Comparison of ENCODE assay signal across 8 mouse cellular contexts in genomic region chr9:43743647-43744137, GRCm38 (mm10). TPM values are rescaled to one million over a fixed set of nuclear protein-coding genes. Genes with fewer than 3 reads are reported as not detected.
DNase-seq lines count a peak whose midpoint lies in the region; ATAC-seq and TF ChIP-seq lines count a peak whose summit lies in the region.

TSS of gene Nectin1 (plus strand) at chr9:43743984.

- no peaks in the 10 kb centered on the region for H3K36me3 ChIP-seq in forebrain, embryonic 12.5 days (replicated peaks)
- no peaks in the 10 kb centered on the region for H3K36me3 ChIP-seq in heart, postnatal 0 days (replicated peaks; ENCODE audit: control insufficient read depth, insufficient read depth, low read length)
- H3K36me3 ChIP-seq in liver, embryonic 14.5 days (replicated peaks; ENCODE audit: control insufficient read depth, insufficient read depth, low read depth): no peaks in the 10 kb centered on the region
- H3K36me3 ChIP-seq in neural tube, embryonic 11.5 days (ENCODE audit: control insufficient read depth, insufficient read depth, low read length): no peaks in the 10 kb centered on the region
- no peaks in the 10 kb centered on the region for H3K36me3 ChIP-seq in stomach, embryonic 16.5 days (ENCODE audit: control insufficient read depth, insufficient read depth, low read length)

- no peaks in the 10 kb centered on the region for H3K9me3 ChIP-seq in forebrain, embryonic 12.5 days
- H3K9me3 ChIP-seq in heart, postnatal 0 days (replicated peaks; ENCODE audit: control insufficient read depth, low read length): no peaks in the 10 kb centered on the region
- no peaks in the 10 kb centered on the region for H3K9me3 ChIP-seq in liver, embryonic 14.5 days (ENCODE audit: control insufficient read depth, low read length)
- no peaks in the 10 kb centered on the region for H3K9me3 ChIP-seq in neural tube, embryonic 11.5 days (ENCODE audit: control insufficient read depth, low read length)
- no peaks in the 10 kb centered on the region for H3K9me3 ChIP-seq in stomach, embryonic 16.5 days (replicated peaks; ENCODE audit: control insufficient read depth, low read length)

- ATAC-seq in forebrain, embryonic 12.5 days (ENCODE audit: low FRiP score): peak; percentile 90
- peak; percentile 88 for ATAC-seq in heart, postnatal 0 days (ENCODE audit: insufficient read depth, low read depth)
- ATAC-seq in liver, embryonic 14.5 days (ENCODE audit: insufficient read depth): peak; percentile 77
- ATAC-seq in neural tube, embryonic 11.5 days (ENCODE audit: insufficient read depth, low FRiP score, low TSS enrichment): peak; percentile 85
- ATAC-seq in stomach, embryonic 16.5 days (ENCODE audit: insufficient read depth, low FRiP score): peak; percentile 92

- H3K9ac ChIP-seq in forebrain, embryonic 12.5 days: peak within 1 kb of the TSS; percentile 98
- H3K9ac ChIP-seq in heart, postnatal 0 days (replicated peaks; ENCODE audit: low read depth, low read length): peak within 1 kb of the TSS; percentile 59
- no peak within 1 kb of the TSS; the same call in 1 of the 2 replicates for H3K9ac ChIP-seq in liver, embryonic 14.5 days (replicated peaks)
- H3K9ac ChIP-seq in neural tube, embryonic 11.5 days (ENCODE audit: low read length): peak within 1 kb of the TSS; percentile 97
- H3K9ac ChIP-seq in stomach, embryonic 16.5 days (ENCODE audit: low read length): peak within 1 kb of the TSS; percentile 91

- peak within 1 kb of the TSS; percentile 47 for H3K27ac ChIP-seq in brown adipose tissue, adult 24 weeks (replicated peaks; ENCODE audit: low read depth, low read length)
- peak within 1 kb of the TSS; percentile 98 for H3K27ac ChIP-seq in forebrain, embryonic 12.5 days
- H3K27ac ChIP-seq in heart, postnatal 0 days (ENCODE audit: low read depth): peak within 1 kb of the TSS; percentile 60
- H3K27ac ChIP-seq in liver, embryonic 14.5 days: no peak within 1 kb of the TSS
- H3K27ac ChIP-seq in neural tube, embryonic 11.5 days (ENCODE audit: low read depth, low read length): peak within 1 kb of the TSS; percentile 98
- peak within 1 kb of the TSS; percentile 96 for H3K27ac ChIP-seq in stomach, embryonic 16.5 days (ENCODE audit: low read length)

- H3K4me2 ChIP-seq in forebrain, embryonic 12.5 days: peak within 1 kb of the TSS; percentile 88
- H3K4me2 ChIP-seq in heart, postnatal 0 days (ENCODE audit: low read depth, low read length): peak within 1 kb of the TSS; percentile 99
- H3K4me2 ChIP-seq in liver, embryonic 14.5 days (ENCODE audit: low read depth): peak within 1 kb of the TSS; percentile 70
- H3K4me2 ChIP-seq in neural tube, embryonic 11.5 days (ENCODE audit: low read depth): peak within 1 kb of the TSS; percentile 84
- H3K4me2 ChIP-seq in stomach, embryonic 16.5 days (ENCODE audit: low read depth, low read length): peak within 1 kb of the TSS; percentile 90

- TF ChIP-seq CTCF in heart, postnatal 0 days (IDR thresholded peaks at IDR 0.05; ENCODE audit: low read depth): peak; percentile 86
- peak; percentile 84 for TF ChIP-seq CTCF in liver, embryonic 14.5 days (IDR thresholded peaks at IDR 0.05; ENCODE audit: low read depth)

- H3K27me3 ChIP-seq in forebrain, embryonic 12.5 days: peaks cover 10% of the 10 kb centered on the region
- H3K27me3 ChIP-seq in heart, postnatal 0 days (ENCODE audit: control insufficient read depth, insufficient read depth, low read length): peaks cover 29% of the 10 kb centered on the region
- peaks cover 28% of the 10 kb centered on the region for H3K27me3 ChIP-seq in liver, embryonic 14.5 days (ENCODE audit: control insufficient read depth, insufficient read depth, low read length)
- no peaks in the 10 kb centered on the region for H3K27me3 ChIP-seq in neural tube, embryonic 11.5 days (ENCODE audit: control insufficient read depth, insufficient read depth, low read length)
- no peaks in the 10 kb centered on the region for H3K27me3 ChIP-seq in stomach, embryonic 16.5 days (ENCODE audit: control insufficient read depth, insufficient read depth, low read length)

- H3K4me3 ChIP-seq in brown adipose tissue, adult 24 weeks (ENCODE audit: insufficient read depth, low read depth, low read length): peak within 1 kb of the TSS; percentile 81
- peak within 1 kb of the TSS; percentile 90 for H3K4me3 ChIP-seq in forebrain, embryonic 12.5 days (replicated peaks)
- peak within 1 kb of the TSS; percentile 64 for H3K4me3 ChIP-seq in heart, postnatal 0 days (ENCODE audit: low read depth, low read length)
- peak within 1 kb of the TSS; percentile 50 to 52 for H3K4me3 ChIP-seq in liver, embryonic 14.5 days (ENCODE audit: insufficient read depth in 1 of 2, low read depth in 2 of 2, low read length in 2 of 2)
- peak within 1 kb of the TSS; percentile 94 for H3K4me3 ChIP-seq in neural tube, embryonic 11.5 days (ENCODE audit: low read depth, low read length)
- H3K4me3 ChIP-seq in stomach, embryonic 16.5 days (replicated peaks; ENCODE audit: low read length): peak within 1 kb of the TSS; percentile 79

- WGBS in forebrain, embryonic 12.5 days: under 1% methylated on average over 44 of the region's 51 CpGs
- WGBS in heart, postnatal 0 days: 1% methylated on average over 44 of the region's 51 CpGs
- 0% methylated on average over 42 of the region's 51 CpGs for WGBS in liver, embryonic 14.5 days (ENCODE audit: insufficient replicate concordance)
- WGBS in neural tube, embryonic 11.5 days: under 1% methylated on average over 43 of the region's 51 CpGs
- WGBS in stomach, embryonic 16.5 days: under 1% methylated on average over 47 of the region's 51 CpGs

- DNase-seq in CD4-positive, CD25-positive, alpha-beta regulatory T cell, adult 2 months (ENCODE audit: low read depth, low spot score): peak; percentile 84
- peak; percentile 90 for DNase-seq in heart, postnatal 0 days (ENCODE audit: low spot score)
- peak; percentile 89 to 92 for DNase-seq in kidney, postnatal 36 days
- peak in 2 of 3 experiments; percentile 36 to 38 for DNase-seq in liver, embryonic 14.5 days (ENCODE audit: low read depth in 3 of 3, low spot score in 3 of 3)
- peak; percentile 91 for DNase-seq in neural tube, embryonic 11.5 days (ENCODE audit: low spot score)

- no peaks in the 10 kb centered on the region; the same call in 1 of the 2 replicates for H3K4me1 ChIP-seq in brown adipose tissue, adult 24 weeks (ENCODE audit: control insufficient read depth, insufficient read depth, insufficient read length, low read length)
- peaks cover 54% of the 10 kb centered on the region for H3K4me1 ChIP-seq in forebrain, embryonic 12.5 days
- peaks cover 19% of the 10 kb centered on the region for H3K4me1 ChIP-seq in heart, postnatal 0 days (ENCODE audit: control insufficient read depth, insufficient read depth)
- H3K4me1 ChIP-seq in liver, embryonic 14.5 days (replicated peaks; ENCODE audit: control insufficient read depth in 2 of 2, insufficient read depth in 2 of 2, low read length in 1 of 2): no peaks in the 10 kb centered on the region
- H3K4me1 ChIP-seq in neural tube, embryonic 11.5 days (ENCODE audit: control insufficient read depth, insufficient read depth, low read length): peaks cover 38% of the 10 kb centered on the region
- peaks cover 16% of the 10 kb centered on the region for H3K4me1 ChIP-seq in stomach, embryonic 16.5 days (ENCODE audit: control insufficient read depth, insufficient read depth, low read length)

- TF ChIP-seq EP300 in heart, postnatal 0 days (IDR thresholded peaks at IDR 0.05; ENCODE audit: low read depth): no peak
- TF ChIP-seq EP300 in liver, embryonic 14.5 days (IDR thresholded peaks at IDR 0.05; ENCODE audit: low read depth): no peak

RNA-seq across cellular contexts. Expression of gene Nectin1, which starts in this region (rescaled TPM):
- 1.0 and 1.3 TPM in 2 replicates for polyA plus RNA-seq in brown adipose tissue, adult 24 weeks (2012; ENCODE audit: insufficient read depth, insufficient read length, missing spikeins)
- polyA plus RNA-seq in forebrain, embryonic 12.5 days (2016; fragmentation: Nextera tagmentation; extraction: Ambion mirVana): 11.4 and 12.1 TPM in 2 replicates
- 2.2 and 3.6 TPM in 2 replicates for total RNA-seq in heart, postnatal 0 days (2014; rRNA removed; ENCODE audit: low replicate concordance)
- polyA plus RNA-seq in heart, postnatal 0 days (2015; fragmentation: Nextera tagmentation; extraction: Ambion mirVana): 0.67 and 0.82 TPM in 2 replicates
- polyA plus RNA-seq in liver, embryonic 14.5 days (2012; rRNA removed): 1.2 and 1.5 TPM in 2 replicates
- polyA plus RNA-seq in liver, embryonic 14.5 days (2014; fragmentation: Nextera tagmentation; extraction: Ambion mirVana): 1.1 and 1.5 TPM in 2 replicates
- 10.3 and 10.9 TPM in 2 replicates for polyA plus RNA-seq in neural tube, embryonic 11.5 days (2014; fragmentation: Nextera tagmentation; extraction: Ambion mirVana)
- 8.9 and 9.5 TPM in 2 replicates for polyA plus RNA-seq in stomach, embryonic 16.5 days (2015; fragmentation: Nextera tagmentation; extraction: Ambion mirVana)

Comparison
In these comparisons a context has a peak if more than half of its experiments do, and no peak if none do; other contexts are left out.
1. DNase-seq: peak in every context shown above with its lines; median percentile 91 in neural tube, embryonic 11.5 days; 90 in kidney, postnatal 36 days; 90 in heart, postnatal 0 days; 84 in CD4-positive, CD25-positive, alpha-beta regulatory T cell, adult 2 months; 37 in liver, embryonic 14.5 days.